Mouse (Mus musculus) spleen, adult 2 months (tissue): ENCODE results near the gene Gm20388. TPM values are rescaled to one million over a fixed set of nuclear protein-coding genes. Genes with fewer than 3 reads are reported as not detected.

Experiments
- DNase-seq, 2 experiments: peaks; one replicate each; pipeline versions ENCODE4 v3.0.0 to v3.0.0-alpha.2; 2012 to 2021; ENCODE audit warnings: low spot score in 2 of 2, low read depth in 1 of 2
- H3K27ac ChIP-seq: fragments of 200-500 bp; 2 replicates; pipeline ENCODE4 v1.5.1; 2012; ENCODE audit warnings: low read length, inconsistent platforms; ENCODE audit not compliant: insufficient read depth
- H3K27me3 ChIP-seq: fragments of 200-500 bp; 2 replicates; pipeline ENCODE4 v1.6.1; 2012; ENCODE audit warnings: mild to moderate bottlenecking, moderate library complexity, low read length, inconsistent platforms; ENCODE audit not compliant: control insufficient read depth, insufficient read depth
- H3K36me3 ChIP-seq: fragments of 200-500 bp; 2 replicates; pipeline ENCODE4 v1.6.1; 2012; ENCODE audit warnings: mild to moderate bottlenecking, low read length, inconsistent platforms; ENCODE audit not compliant: control insufficient read depth, insufficient read depth
- H3K4me1 ChIP-seq: fragments of 200-500 bp; 2 replicates; pipeline ENCODE4 v1.6.1; 2011; ENCODE audit warnings: inconsistent platforms; ENCODE audit not compliant: control insufficient read depth, insufficient read depth, insufficient read length
- H3K4me3 ChIP-seq: fragments of 200-500 bp; 2 replicates; pipeline ENCODE4 v1.5.1; 2011; ENCODE audit warnings: mild to moderate bottlenecking, inconsistent platforms; ENCODE audit not compliant: insufficient read depth, insufficient read length; ENCODE audit errors: extremely low read depth
- CTCF ChIP-seq: fragments of 200-500 bp; IDR thresholded peaks from 2 replicates; pipeline ENCODE4 v1.5.1; 2011; ENCODE audit warnings: mild to moderate bottlenecking, inconsistent platforms; ENCODE audit not compliant: insufficient read depth, insufficient read length, insufficient replicate concordance; ENCODE audit errors: extremely low read depth
- POLR2A ChIP-seq: fragments of 200-500 bp; IDR thresholded peaks from 2 replicates; pipeline ENCODE4 v1.6.1; 2011; ENCODE audit warnings: low read depth, low read length, inconsistent platforms
- WGBS: fragments of 180-500 bp; shearing (Covaris S2); methylation state at CpG from one replicate; pipeline ENCODE4 v1.1.7; 2018; 5-methylcytosine and 5-hydroxymethylcytosine counted together
- polyA plus RNA-seq: library from polyadenylated mRNA; depleted of rRNA; stranded (reverse); fragments of >200 nt; gene quantifications from 2 replicates; pipeline ENCODE4 v1.2.3, GENCODE M21; 2012

Gm20388 gene
- polyA plus RNA-seq, 1 experiment, result 26.1 TPM

DNA sequence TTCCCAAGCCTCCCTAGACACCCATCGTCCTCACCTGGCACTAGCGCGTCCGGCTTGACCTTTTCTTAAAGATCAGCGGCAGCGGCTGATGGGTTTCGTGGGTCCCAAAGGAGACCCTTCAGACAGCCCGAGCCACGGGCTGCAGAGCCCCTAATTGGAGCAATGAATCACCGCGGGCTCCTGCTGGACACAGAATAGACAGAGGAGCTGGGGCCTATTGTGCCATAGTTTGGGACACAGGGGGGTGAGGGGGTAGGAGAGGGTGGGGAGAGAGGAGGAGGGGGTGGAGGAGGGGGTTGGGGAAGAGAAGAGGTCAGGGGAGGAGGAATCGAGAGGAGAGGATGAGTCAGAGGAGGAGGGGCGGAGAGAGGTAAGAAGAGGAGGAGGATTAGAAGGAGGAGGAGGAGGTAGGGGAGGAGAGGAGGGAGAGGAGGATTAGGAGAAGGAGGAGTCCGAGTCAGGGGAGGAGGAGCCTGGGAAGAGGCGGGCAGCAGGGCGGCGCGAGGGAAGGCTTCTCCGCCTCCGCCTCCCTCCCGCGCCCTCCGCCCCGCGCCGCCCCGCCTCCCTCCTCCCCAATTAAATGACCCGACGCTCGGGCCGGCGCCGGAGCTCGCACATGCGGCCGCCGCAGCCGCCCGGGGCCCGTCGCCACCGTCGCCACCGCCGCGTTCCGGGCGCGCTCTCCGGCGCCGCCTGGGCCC is 317.4 kb downstream of the Gm20388 start, which contains the start of gene Gse1:
Gene Gse1, plus strand, starts transcription at position 566 of the 701 bp plus-strand sequence.
- H3K4me1 ChIP-seq, result peaks cover 15% of the 10 kb centered on the region
- H3K27ac ChIP-seq, result no peak within 1 kb of the TSS
- peaks cover 20% of the 10 kb centered on the region for H3K27me3 ChIP-seq
- TF ChIP-seq CTCF (no peak), POLR2A (no peak)
- WGBS, result 24% methylated on average over 43 of the region's 52 CpGs
- H3K36me3 ChIP-seq, result no peaks in the 10 kb centered on the region
- no peak for DNase-seq
- peak within 1 kb of the TSS; percentile 43 for H3K4me3 ChIP-seq

DNA sequence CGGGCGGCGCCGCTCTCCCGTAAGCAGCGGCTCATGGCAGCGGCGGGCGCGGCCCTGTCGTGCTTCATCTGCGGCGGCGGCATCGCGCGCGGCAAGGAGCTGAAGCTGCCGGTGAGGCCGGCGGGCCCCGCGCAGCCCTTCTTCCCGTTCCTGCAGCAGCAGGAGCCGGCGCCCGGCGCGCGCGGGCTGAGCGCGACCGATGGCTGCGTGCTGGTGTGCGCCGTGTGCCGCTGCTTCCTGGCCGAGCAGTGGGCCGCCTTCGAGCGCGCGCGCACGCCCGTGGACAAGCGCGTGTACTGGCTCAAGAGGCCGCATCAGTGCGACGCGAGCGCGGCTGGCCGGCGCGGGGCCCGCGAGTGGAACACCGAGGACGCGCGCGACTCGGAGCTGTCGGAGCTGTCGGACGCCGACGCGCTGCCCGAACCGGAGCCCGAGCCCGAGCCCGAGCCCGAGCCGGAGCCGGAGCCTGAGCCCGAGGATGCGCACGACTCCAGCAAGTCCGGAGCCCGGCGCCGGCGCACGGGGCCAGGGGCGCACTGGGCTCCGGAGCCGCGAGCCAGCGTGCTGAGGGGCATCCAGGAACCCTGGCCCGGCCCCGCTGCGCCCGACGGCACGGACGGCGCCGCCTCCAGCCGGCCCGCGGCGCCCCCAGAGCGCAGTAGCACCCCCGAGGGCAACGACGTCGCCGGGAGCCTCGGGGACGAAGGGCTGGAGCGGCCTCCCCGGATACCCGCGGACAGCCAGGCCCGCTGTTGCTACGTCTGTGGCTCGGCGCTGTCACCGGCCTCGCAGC is 318.3 kb downstream of the Gm20388 start:
- DNase-seq, result no peak

DNA sequence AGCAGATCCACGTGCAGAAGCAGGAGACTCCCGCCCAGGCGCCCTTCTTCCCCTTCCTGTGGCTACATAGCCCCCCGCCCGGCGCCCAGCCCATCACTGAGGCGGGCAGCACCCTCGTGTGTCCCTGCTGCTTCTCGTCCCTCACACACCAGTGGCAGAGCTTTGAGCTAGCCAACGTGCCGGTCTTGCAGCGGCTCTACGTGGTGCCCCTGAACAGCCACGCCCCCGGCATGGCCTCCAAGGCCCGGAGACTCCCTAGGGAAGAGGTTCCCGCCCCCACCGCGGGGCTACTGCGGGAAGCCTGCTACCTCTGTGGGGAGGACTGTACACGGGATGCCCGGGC is 318.9 kb downstream of the Gm20388 start:
- DNase-seq, result no peak
- 1% methylated on average over 22 of the region's 22 CpGs for WGBS

More for the DNA sequence above, 318.3 kb downstream of the Gm20388 start:
- Histone ChIP-seq H3K36me3 (no peaks in the 10 kb centered on the region), H3K4me1 (peaks cover 15% of the 10 kb centered on the region), H3K4me3 (peak overlapping the region; percentile 43), H3K27me3 (peaks cover 20% of the 10 kb centered on the region), H3K27ac (no peak overlapping the region)
- 1% methylated on average over 106 of the region's 125 CpGs for WGBS
- TF ChIP-seq POLR2A (no peak), CTCF (no peak)

DNA sequence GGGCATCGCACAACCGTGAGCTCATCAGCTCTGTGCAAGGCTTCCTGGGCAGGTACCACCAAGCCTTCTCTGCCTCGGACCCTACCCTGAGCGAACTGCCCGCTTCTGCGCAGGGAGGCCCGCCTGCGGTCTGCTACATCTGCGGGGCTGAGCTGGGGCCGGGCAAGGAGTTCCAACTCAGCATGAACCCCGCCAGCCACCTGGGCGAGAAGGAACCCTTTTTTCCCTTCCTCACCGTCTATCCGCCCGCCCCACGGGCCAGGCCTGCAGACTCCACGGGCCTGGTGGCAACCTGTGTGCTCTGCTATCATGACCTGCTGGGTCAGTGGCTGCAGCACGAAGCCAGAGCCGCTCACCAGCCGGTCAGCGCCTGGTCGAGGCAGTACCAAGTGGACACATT is 319.4 kb downstream of the Gm20388 start:
- no peak for DNase-seq
- Histone ChIP-seq H3K4me3 (peak overlapping the region; percentile 9; the same call in 1 of the 2 replicates), H3K27me3 (peaks cover 20% of the 10 kb centered on the region), H3K27ac (no peak overlapping the region), H3K36me3 (no peaks in the 10 kb centered on the region), H3K4me1 (peaks cover 11% of the 10 kb centered on the region)
- 10% methylated on average over 22 of the region's 22 CpGs for WGBS
- TF ChIP-seq CTCF (no peak), POLR2A (no peak)

More for the DNA sequence above, 318.9 kb downstream of the Gm20388 start:
- no peak for TF ChIP-seq CTCF
- no peak for TF ChIP-seq POLR2A
- Histone ChIP-seq H3K4me3 (peak overlapping the region; percentile 9; the same call in 1 of the 2 replicates), H3K27ac (no peak overlapping the region), H3K36me3 (no peaks in the 10 kb centered on the region), H3K27me3 (peaks cover 20% of the 10 kb centered on the region), H3K4me1 (peaks cover 15% of the 10 kb centered on the region)

DNA sequence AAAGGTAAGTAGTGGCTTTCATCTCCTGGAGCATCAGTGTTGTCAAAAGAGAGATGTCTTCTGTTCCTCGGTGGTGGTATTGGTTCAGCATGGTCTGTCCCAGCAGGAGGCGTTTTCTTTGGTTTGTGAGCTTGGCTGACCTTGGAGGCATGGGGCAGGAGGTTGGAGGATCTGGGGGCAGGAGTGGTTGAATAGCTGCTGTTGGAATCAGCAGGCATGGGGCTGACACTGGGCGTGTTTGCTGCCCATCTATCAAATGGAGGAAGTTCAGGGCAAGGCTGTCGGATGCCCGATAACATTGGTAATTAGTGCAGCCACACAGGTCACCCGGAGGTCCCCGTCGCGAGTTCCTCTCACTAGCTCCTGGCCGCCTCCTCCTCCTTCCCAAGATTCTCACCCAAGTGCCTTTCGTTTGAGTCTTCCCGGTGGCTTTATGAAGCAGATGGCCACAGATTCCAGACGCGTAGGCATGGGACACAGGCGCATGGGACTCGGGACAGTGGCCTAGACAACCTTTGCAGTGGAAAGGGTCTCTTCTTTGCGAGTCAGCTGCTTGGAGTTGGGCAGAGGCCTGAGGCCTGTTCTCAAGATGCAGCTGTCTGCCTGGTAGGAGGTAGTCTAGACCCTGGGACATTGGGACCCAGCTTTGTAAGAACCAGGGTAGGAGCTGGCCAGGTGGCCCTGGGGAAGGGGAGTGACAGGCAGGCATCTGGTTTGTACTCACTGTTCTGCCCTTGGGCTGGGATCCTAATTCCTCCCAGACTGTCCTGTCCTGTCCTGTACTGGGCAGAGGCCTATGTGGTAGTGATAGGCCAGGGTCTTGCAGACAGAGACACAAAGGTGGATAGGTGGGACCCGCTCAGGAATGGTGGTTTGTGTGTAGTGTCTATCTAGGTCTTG is 320.3 kb downstream of the Gm20388 start:
- H3K36me3 ChIP-seq, result no peaks in the 10 kb centered on the region
- peak overlapping the region; percentile 26; the same call in 1 of the 2 replicates for H3K4me3 ChIP-seq
- 51% methylated on average over 18 of the region's 18 CpGs for WGBS
- H3K4me1 ChIP-seq, result peaks cover 3% of the 10 kb centered on the region; the same call in 1 of the 2 replicates
- H3K27ac ChIP-seq, result no peak overlapping the region
- DNase-seq, result no peak
- no peak for TF ChIP-seq CTCF
- no peak for TF ChIP-seq POLR2A
- H3K27me3 ChIP-seq, result peaks cover 20% of the 10 kb centered on the region

DNA sequence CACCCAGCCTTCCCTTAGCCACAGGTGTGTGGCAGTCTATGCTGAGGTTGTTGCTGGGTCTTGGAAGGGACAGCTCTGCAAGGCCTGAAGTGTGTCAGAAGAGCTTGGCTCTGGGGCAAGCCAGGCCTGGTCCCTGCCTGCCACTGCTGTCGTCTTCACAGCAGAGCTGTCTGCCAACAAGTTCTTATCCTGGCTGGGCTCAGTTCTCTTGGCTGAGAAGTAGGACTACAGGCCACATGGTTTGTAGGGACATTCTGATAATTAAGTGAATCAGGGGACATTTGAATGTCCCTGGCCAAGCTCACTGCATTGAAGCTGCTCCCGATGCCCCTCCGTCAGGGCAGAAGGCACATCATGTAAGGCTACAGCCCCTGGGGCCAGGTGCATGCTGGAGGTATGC is 321.2 kb downstream of the Gm20388 start:
- 82% methylated on average over 3 of the region's 3 CpGs for WGBS
- no peak for DNase-seq
- no peak for TF ChIP-seq POLR2A
- no peak for TF ChIP-seq CTCF
- Histone ChIP-seq H3K4me1 (peaks cover 3% of the 10 kb centered on the region; the same call in 1 of the 2 replicates), H3K27me3 (peaks cover 20% of the 10 kb centered on the region), H3K27ac (no peak overlapping the region), H3K36me3 (no peaks in the 10 kb centered on the region), H3K4me3 (no peak overlapping the region)
